In the genomic region with DNA sequence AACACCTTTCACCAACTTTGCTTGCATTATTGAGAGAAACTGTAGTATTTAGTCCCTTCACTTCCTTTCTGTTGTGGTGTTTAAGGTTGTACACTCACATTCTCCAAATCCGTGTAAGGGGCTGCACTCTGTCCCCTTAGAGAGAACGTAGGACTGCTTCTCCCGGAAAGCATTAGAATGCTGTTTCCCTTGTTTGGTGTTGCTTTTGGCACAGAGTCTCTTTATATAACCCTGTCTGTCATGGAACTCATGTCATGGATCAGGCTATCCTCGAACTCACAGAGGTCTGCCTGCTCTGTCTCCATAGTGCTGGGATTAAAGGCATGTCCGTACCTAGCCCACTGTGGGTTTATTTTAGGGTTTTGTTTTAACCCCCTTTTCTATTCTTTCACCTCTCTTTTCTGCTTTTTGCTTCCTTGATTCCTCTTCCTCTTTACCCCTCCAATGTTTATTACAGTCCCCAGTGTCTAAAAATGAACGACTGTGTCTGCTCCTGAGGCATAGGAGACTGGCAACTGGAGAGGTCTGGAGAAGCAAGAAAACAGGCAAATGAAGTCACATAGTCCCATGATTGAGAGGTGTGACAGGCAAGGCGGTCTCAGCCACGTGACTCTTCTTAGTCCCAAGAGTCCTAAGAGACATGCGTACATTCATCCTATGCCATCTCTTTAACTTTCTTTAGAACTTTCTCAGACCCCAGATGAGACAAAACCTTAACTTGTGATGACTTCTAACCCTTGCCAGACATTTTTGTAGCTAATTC, we compare ENCODE assay signal across 8 mouse cellular contexts.
DNase-seq lines count a peak whose midpoint lies in the region; ATAC-seq lines count a peak whose summit lies in the region.

No protein-coding gene starts in this region.

- no peak overlapping the region for H3K9ac ChIP-seq in embryonic facial prominence, embryonic 14.5 days (ENCODE audit: low read depth, low read length)
- H3K9ac ChIP-seq in limb, embryonic 15.5 days = no peak overlapping the region

- peak overlapping the region; percentile 47 for H3K4me2 ChIP-seq in embryonic facial prominence, embryonic 14.5 days (ENCODE audit: low read depth, low read length)
- H3K4me2 ChIP-seq in limb, embryonic 15.5 days = peak overlapping the region; percentile 44; the same call in 1 of the 2 replicates

- ATAC-seq in embryonic facial prominence, embryonic 14.5 days (ENCODE audit: low read depth) = 0 out of 2 replicates have a peak, but pooled peaks have one; percentile 4
- 0 out of 2 replicates have a peak, but pooled peaks have one; percentile 22 for ATAC-seq in limb, embryonic 15.5 days (ENCODE audit: insufficient number of reproducible peaks, low FRiP score, low TSS enrichment, low read depth)

- H3K4me3 ChIP-seq in heart, embryonic 10.5 days = peak overlapping the region; percentile 47
- 0 out of 2 replicates have a peak overlapping the region, but pooled peaks have one; percentile 41 for H3K4me3 ChIP-seq in embryonic facial prominence, embryonic 14.5 days (ENCODE audit: low read depth, low read length)
- no peak overlapping the region for H3K4me3 ChIP-seq in limb, embryonic 15.5 days

- peaks cover 39% of the 10 kb centered on the region for H3K4me1 ChIP-seq in heart, embryonic 10.5 days
- peaks cover 39% of the 10 kb centered on the region for H3K4me1 ChIP-seq in embryonic facial prominence, embryonic 14.5 days (ENCODE audit: control insufficient read depth, insufficient read depth, low read length)
- H3K4me1 ChIP-seq in limb, embryonic 15.5 days = peaks cover 29% of the 10 kb centered on the region

- WGBS in heart, embryonic 10.5 days = 46% methylated on average over 9 of the region's 9 CpGs
- 34% methylated on average over 9 of the region's 9 CpGs for WGBS in embryonic facial prominence, embryonic 14.5 days
- WGBS in limb, embryonic 15.5 days = 34% methylated on average over 9 of the region's 9 CpGs

- peak overlapping the region; percentile 80 for H3K27ac ChIP-seq in heart, embryonic 10.5 days
- H3K27ac ChIP-seq in embryonic facial prominence, embryonic 14.5 days (replicated peaks; ENCODE audit: low read depth, low read length) = peak overlapping the region; percentile 94
- H3K27ac ChIP-seq in limb, embryonic 15.5 days = peak overlapping the region; percentile 87

- H3K9me3 ChIP-seq in heart, embryonic 10.5 days = no peaks in the 10 kb centered on the region
- H3K9me3 ChIP-seq in embryonic facial prominence, embryonic 14.5 days (ENCODE audit: control insufficient read depth, low read length) = no peaks in the 10 kb centered on the region
- H3K9me3 ChIP-seq in limb, embryonic 15.5 days = no peaks in the 10 kb centered on the region

- DNase-seq in heart, embryonic 10.5 days (ENCODE audit: low spot score) = no peak
- no peak for DNase-seq in heart, postnatal 36 days
- DNase-seq in 3T3-L1 (ENCODE audit: low read depth, low spot score) = peak; percentile 80
- DNase-seq in embryonic facial prominence, embryonic 14.5 days (ENCODE audit: low spot score) = no peak
- no peak for DNase-seq in ovary, adult 18-20 months (ENCODE audit: low spot score)
- no peak for DNase-seq in gastrocnemius, postnatal 10 days
- no peak for DNase-seq in thymus, postnatal 0 days (ENCODE audit: low spot score)

- no peaks in the 10 kb centered on the region for H3K36me3 ChIP-seq in heart, embryonic 10.5 days
- H3K36me3 ChIP-seq in embryonic facial prominence, embryonic 14.5 days (ENCODE audit: control insufficient read depth, insufficient read depth, low read length) = no peaks in the 10 kb centered on the region
- no peaks in the 10 kb centered on the region for H3K36me3 ChIP-seq in limb, embryonic 15.5 days

- H3K27me3 ChIP-seq in heart, embryonic 10.5 days (ENCODE audit: insufficient read depth, poor library complexity, severe bottlenecking) = no peaks in the 10 kb centered on the region
- no peaks in the 10 kb centered on the region for H3K27me3 ChIP-seq in embryonic facial prominence, embryonic 14.5 days (replicated peaks; ENCODE audit: control insufficient read depth, insufficient read depth, low read length)
- H3K27me3 ChIP-seq in limb, embryonic 15.5 days = no peaks in the 10 kb centered on the region

- intact Hi-C loops in heart, postnatal 36 days (cut with DNase I) = loop anchor here (2.0 to 10.0 kb wide), 4 partner anchors 29 to 184 kb away; a partner anchor contains a TSS
